Mouse (Mus musculus): ENCODE measurements around the gene Macrod2.

DNA sequence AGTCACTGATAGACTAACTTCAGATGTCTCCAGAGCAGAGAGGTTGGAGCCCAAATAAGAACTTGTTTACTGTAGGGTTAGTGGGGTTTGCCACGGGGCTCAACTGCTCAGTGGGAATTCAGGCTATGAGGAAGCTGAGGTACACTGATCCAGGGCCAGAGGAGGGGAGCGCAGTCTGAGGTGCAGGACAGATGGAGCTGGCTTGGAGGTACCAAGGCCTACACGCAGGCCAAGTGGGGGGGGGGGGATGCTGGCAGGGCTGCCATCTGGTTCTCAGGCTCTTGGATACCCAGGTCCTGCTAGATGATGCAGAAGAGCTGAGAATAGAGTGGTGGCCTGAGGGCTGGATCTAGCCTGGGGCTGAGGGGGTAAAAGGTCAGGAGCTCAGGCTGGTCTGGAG, 1931.6 kb downstream of the Macrod2 start:
- TF ChIP-seq GATA1 (IDR thresholded peaks at IDR 0.05; ENCODE audit: borderline replicate concordance, low read length) (no peak), FLI1 (IDR thresholded peaks at IDR 0.05; ENCODE audit: low read length) (no peak)

Data from megakaryocyte, embryonic 14.5 days (primary cell).